Mouse (Mus musculus): ENCODE measurements around the gene Hamp. TPM values are rescaled to one million over a fixed set of nuclear protein-coding genes. Genes with fewer than 3 reads are reported as not detected.

Gene Hamp
- total RNA-seq, 2 experiments from 2014 or later: not detected

DNA sequence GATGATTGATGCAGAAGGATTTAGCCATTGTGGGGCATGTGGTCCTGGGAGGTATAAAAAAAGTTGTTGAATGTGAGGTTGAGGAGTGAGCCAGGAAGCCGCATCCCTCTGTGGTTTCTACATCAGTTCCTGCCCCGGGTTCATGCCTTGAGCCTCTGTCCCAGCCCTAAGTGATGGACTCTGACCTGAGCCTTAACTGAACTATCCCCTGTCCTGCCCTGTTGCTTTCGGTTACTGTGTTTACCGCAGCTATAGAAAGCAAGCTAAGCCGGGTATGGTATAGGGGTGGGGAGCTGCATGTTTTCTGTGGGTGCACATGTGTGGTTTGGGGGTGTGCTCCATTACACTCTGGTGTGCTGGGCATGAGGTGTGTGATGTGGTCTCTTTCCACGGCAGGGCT is 34.1 kb downstream of the Hamp start:
- ATAC-seq (replicated peaks; ENCODE audit: poor library complexity): peak; percentile 29

DNA sequence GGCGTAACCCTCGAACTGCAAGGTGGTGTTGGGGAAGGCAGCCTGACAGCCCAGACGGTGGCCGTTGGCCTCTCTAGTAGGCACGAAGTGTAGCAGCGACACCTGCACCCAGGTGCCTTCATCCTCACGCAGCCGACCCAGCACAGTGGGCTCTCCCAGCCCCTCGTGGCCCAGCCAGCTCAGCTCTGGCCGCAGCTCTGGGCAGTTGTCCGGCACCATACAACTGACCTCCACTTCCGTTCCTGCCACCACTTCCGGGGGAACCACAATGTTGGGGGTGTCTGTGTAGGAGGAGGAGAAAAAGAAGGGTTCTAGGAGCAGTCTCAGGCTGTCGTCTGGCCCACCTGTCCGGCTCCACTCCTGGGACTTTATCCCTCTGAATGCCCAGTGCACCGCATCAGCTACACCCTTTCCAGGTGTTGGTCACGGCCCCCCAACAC is 34.8 kb downstream of the Hamp start:
- peak; percentile 17; the same call in 1 of the 2 replicates for ATAC-seq (replicated peaks; ENCODE audit: poor library complexity)

DNA sequence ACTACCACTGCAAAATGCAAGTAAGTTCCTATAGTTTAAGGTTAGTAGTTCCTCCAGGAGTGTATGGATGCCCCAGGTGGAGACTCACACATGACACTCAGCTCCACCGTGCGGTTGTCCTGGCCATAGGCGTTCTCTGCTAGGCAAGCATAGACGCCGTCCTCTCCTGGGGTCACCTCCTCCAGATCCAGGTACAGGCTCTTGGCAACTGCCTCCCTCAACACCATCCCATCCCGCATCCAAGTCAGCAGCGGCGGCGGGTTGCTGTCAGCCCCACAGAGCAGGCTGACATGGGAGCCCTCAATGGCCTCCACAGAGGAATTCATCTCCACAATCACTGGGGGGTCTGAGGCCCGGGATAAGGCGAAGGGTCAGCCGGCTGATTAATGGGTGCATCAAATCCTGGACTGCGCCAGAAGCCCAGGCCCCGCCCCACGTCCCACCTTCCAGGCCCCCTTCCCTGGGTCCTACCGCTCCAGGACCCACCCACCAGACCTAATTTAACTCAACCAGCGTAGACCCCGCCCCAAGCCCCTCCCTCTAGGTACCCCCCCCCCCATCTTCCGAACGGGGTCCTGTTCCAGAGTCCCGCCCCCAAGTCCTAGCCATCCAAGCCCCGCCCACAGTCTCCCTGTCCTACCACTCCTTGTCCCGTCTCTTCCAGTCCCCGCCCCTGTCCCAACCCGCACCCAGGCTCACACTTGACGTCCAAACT is 35.4 kb downstream of the Hamp start:
- peak; percentile 64 for ATAC-seq (replicated peaks; ENCODE audit: poor library complexity)

DNA sequence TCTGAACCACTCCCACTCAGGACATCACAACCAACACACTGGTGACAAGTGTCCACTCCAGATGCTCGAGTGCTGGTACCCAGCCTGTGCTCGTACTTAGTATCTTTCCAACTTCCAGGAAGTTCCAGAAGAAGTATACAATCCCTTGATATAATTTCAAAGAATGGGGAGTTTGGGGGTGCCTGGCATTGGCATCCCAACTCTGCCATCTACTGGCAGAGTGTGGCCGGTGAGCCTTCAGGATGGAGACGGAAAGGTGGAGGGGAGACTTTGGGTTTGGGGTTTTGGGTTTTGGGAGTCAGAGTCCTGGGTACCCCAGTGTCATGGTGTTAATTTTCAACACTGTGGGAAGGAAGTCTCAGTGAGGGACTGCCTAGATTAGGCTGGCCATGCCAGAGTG is 39.8 kb downstream of the Hamp start:
- peak; percentile 63 for ATAC-seq (replicated peaks; ENCODE audit: poor library complexity)

DNA sequence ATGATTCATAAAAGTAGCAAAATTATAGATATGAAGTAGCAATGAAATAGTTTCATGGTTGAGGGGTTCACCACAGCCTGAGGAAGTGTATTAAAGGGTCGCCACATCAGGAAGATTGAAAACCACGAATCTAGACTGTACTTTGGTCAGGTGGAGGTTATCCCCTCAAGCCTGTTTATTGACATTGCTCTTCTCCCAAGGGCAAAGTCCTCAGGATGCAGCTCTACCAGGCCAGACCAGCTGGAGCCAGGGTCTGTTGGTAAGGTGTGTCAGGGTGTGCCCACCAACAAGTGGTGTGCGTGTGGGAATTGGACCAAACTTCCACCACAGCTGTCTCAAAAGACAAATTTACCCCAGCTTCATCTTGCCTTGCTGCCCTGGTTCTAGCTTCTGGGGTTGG is 48.6 kb downstream of the Hamp start:
- no peak for ATAC-seq (replicated peaks; ENCODE audit: poor library complexity)

DNA sequence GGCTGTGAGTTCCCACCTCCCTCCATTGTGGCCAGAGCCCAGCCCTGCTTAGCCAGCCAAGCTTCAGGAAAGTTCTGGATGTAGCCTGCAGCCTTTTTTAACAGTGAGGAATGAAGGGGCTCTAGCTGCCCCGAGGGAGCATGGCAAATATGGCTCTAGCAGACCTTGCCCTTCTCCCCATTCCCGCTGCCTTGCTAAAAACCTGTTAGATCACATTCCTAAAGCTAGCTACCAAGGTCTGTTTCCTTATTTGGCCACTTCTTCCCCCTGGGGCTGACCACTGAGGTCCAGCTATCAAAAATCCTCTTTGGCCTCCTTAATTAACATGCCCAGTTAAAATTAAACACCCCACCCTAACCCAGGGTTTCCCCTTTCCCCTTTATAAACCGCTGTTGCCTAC is 51.3 kb downstream of the Hamp start:
- no peak for ATAC-seq (replicated peaks; ENCODE audit: poor library complexity)

Other genes with a start within 250 kb of the Hamp start
- gene 2200002J24Rik, start 245.1 kb downstream of the Hamp start, total RNA-seq (2015): 0.69 TPM in 1 of 2 replicates, not detected in the other
- not detected in 2 replicates for gene 2200002J24Rik, start 245.1 kb downstream of the Hamp start, total RNA-seq (2017)
- 1.2 and 1.3 TPM in 2 replicates for gene Atp4a, start 231.8 kb downstream of the Hamp start, total RNA-seq (2015)
- gene Atp4a, start 231.8 kb downstream of the Hamp start, total RNA-seq (2017): 0.37 and 0.51 TPM in 2 replicates
- gene Tmem147, start 214.5 kb downstream of the Hamp start, total RNA-seq (2015): 210 and 218 TPM in 2 replicates
- gene Tmem147, start 214.5 kb downstream of the Hamp start, total RNA-seq (2017): 65.9 and 76.4 TPM in 2 replicates
- not detected in 2 replicates for gene Gapdhs, start 200.4 kb downstream of the Hamp start, total RNA-seq (2015)
- gene Gapdhs, start 200.4 kb downstream of the Hamp start, total RNA-seq (2017): not detected in 2 replicates
- 1.6 TPM in 2 replicates for gene Sbsn, start 192.6 kb downstream of the Hamp start, total RNA-seq (2015)
- 0.47 and 1.3 TPM in 2 replicates for gene Sbsn, start 192.6 kb downstream of the Hamp start, total RNA-seq (2017)
- 81.7 and 87.4 TPM in 2 replicates for gene Dmkn, start 180.3 kb downstream of the Hamp start, total RNA-seq (2015)
- gene Dmkn, start 180.3 kb downstream of the Hamp start, total RNA-seq (2017): 95.3 and 119 TPM in 2 replicates
- gene Krtdap, start 156.1 kb downstream of the Hamp start, total RNA-seq (2015): not detected in 2 replicates
- not detected in 2 replicates for gene Krtdap, start 156.1 kb downstream of the Hamp start, total RNA-seq (2017)
- gene Ffar2, start 120.3 kb downstream of the Hamp start, total RNA-seq (2015): 8.5 and 8.8 TPM in 2 replicates
- gene Ffar2, start 120.3 kb downstream of the Hamp start, total RNA-seq (2017): 25.9 and 31.5 TPM in 2 replicates
- gene Ffar3, start 87.9 kb downstream of the Hamp start, total RNA-seq (2015): not detected in 2 replicates
- not detected in 2 replicates for gene Ffar3, start 87.9 kb downstream of the Hamp start, total RNA-seq (2017)
- not detected in 2 replicates for gene Ffar1, start 82.5 kb downstream of the Hamp start, total RNA-seq (2015)
- not detected in 2 replicates for gene Ffar1, start 82.5 kb downstream of the Hamp start, total RNA-seq (2017)
- 0.29 and 1.3 TPM in 2 replicates for gene Cd22, start 63.7 kb downstream of the Hamp start, total RNA-seq (2015)
- gene Cd22, start 63.7 kb downstream of the Hamp start, total RNA-seq (2017): 0.07 and 0.29 TPM in 2 replicates
- gene Mag, start 29.2 kb downstream of the Hamp start, total RNA-seq (2015): 0.39 TPM in 1 of 2 replicates, not detected in the other
- gene Mag, start 29.2 kb downstream of the Hamp start, total RNA-seq (2017): 0.37 and 1.3 TPM in 2 replicates
- gene Hamp2, start 19.4 kb downstream of the Hamp start, total RNA-seq (2015): not detected in 2 replicates
- not detected in 2 replicates for gene Hamp2, start 19.4 kb downstream of the Hamp start, total RNA-seq (2017)
- gene Usf2, start 12.8 kb upstream of the Hamp start, total RNA-seq (2015): 92.6 and 97.4 TPM in 2 replicates
- 137 and 162 TPM in 2 replicates for gene Usf2, start 12.8 kb upstream of the Hamp start, total RNA-seq (2017)
- 0.12 and 0.59 TPM in 2 replicates for gene Lsr, start 29.4 kb upstream of the Hamp start, total RNA-seq (2015)
- gene Lsr, start 29.4 kb upstream of the Hamp start, total RNA-seq (2017): 0.33 and 0.68 TPM in 2 replicates
- 0.10 and 0.34 TPM in 2 replicates for gene Fam187b, start 29.8 kb upstream of the Hamp start, total RNA-seq (2015)
- gene Fam187b, start 29.8 kb upstream of the Hamp start, total RNA-seq (2017): 0.42 and 0.91 TPM in 2 replicates
- gene Fxyd5, start 98.4 kb upstream of the Hamp start, total RNA-seq (2015): 389 and 471 TPM in 2 replicates
- 244 and 257 TPM in 2 replicates for gene Fxyd5, start 98.4 kb upstream of the Hamp start, total RNA-seq (2017)
- not detected in 2 replicates for gene Fxyd7, start 107.4 kb upstream of the Hamp start, total RNA-seq (2015)
- not detected in 2 replicates for gene Fxyd7, start 107.4 kb upstream of the Hamp start, total RNA-seq (2017)
- gene Fxyd1, start 113.2 kb upstream of the Hamp start, total RNA-seq (2015): not detected in 2 replicates
- not detected in 2 replicates for gene Fxyd1, start 113.2 kb upstream of the Hamp start, total RNA-seq (2017)
- 0.57 TPM in 1 of 2 replicates, not detected in the other for gene Lgi4, start 115.3 kb upstream of the Hamp start, total RNA-seq (2015)
- gene Lgi4, start 115.3 kb upstream of the Hamp start, total RNA-seq (2017): 0.10 TPM in 1 of 2 replicates, not detected in the other
- gene Fxyd3, start 132.7 kb upstream of the Hamp start, total RNA-seq (2015): not detected in 2 replicates
- gene Fxyd3, start 132.7 kb upstream of the Hamp start, total RNA-seq (2017): not detected in 2 replicates
- gene Hpn, start 171.3 kb upstream of the Hamp start, total RNA-seq (2015): 6.9 and 8.7 TPM in 2 replicates
- 1.1 and 4.9 TPM in 2 replicates for gene Hpn, start 171.3 kb upstream of the Hamp start, total RNA-seq (2017)
- gene Scn1b, start 183.0 kb upstream of the Hamp start, total RNA-seq (2015): not detected in 2 replicates
- gene Scn1b, start 183.0 kb upstream of the Hamp start, total RNA-seq (2017): 0.17 and 0.37 TPM in 2 replicates
- 67.1 and 71.7 TPM in 2 replicates for gene Gramd1a, start 211.9 kb upstream of the Hamp start, total RNA-seq (2015)
- gene Gramd1a, start 211.9 kb upstream of the Hamp start, total RNA-seq (2017): 24.6 and 28.8 TPM in 2 replicates

Data from megakaryocyte progenitor cell, adult 5-6 weeks (primary cell).